Mouse (Mus musculus) myocyte (in vitro differentiated cells): ENCODE data around the gene Aplp2.

ENCODE experiments used
- POLR2A ChIP-seq: IDR thresholded peaks from one replicate; pipeline ENCODE4 v1.6.1; 2011; ENCODE audit warnings: low read depth, mild to moderate bottlenecking, control low read depth, moderate library complexity; ENCODE audit not compliant: insufficient read length
- SRF ChIP-seq: IDR thresholded peaks from one replicate; pipeline ENCODE4 v1.6.1; 2011; ENCODE audit warnings: low read depth; ENCODE audit not compliant: control insufficient read depth, insufficient read length
- TCF12 ChIP-seq: IDR thresholded peaks from one replicate; pipeline ENCODE4 v1.6.1; 2011; ENCODE audit warnings: mild to moderate bottlenecking, control low read depth; ENCODE audit not compliant: poor library complexity, insufficient read depth, severe bottlenecking
- USF1 ChIP-seq: IDR thresholded peaks from one replicate; pipeline ENCODE4 v1.6.1; 2011; ENCODE audit warnings: low read depth, mild to moderate bottlenecking, control low read depth, moderate library complexity

DNA sequence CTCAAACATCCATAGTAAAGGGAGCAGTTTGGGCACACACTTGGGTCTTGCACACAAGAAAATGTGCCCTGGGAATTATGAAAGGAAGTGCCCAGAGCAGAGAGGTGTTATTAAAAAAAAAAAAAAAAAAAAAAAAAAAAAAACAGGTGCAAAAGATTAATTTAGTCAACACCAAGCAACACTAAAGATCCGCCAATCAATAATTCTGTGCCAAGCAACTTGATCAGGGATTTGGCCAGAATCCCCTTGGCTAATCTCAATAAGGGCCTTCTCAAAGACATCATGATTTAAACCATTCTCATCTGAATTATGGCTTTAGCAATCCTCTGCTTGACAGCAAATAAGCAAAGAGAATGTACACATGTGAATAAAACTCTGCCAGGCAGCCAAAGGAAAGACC, 2.1 kb downstream of the Aplp2 start:
- no peak for TF ChIP-seq SRF
- TF ChIP-seq TCF12 = no peak
- TF ChIP-seq USF1 = no peak
- no peak for TF ChIP-seq POLR2A
